Mouse (Mus musculus): ENCODE data around the gene Cox7a1.
A peak's percentile ranks its signal among the peaks of the same experiment; 100 is the strongest.
"Not testable (repeated sequence)": the region's sequence is repeated elsewhere in the genome, so short reads cannot be mapped to it uniquely, and the experiment has no call there.

Gene Cox7a1

GRCm38 (mm10) chr7:30193581-30194100 is 9.7 kb downstream of the Cox7a1 start:
- DNase-seq: peak; percentile 72

DNA sequence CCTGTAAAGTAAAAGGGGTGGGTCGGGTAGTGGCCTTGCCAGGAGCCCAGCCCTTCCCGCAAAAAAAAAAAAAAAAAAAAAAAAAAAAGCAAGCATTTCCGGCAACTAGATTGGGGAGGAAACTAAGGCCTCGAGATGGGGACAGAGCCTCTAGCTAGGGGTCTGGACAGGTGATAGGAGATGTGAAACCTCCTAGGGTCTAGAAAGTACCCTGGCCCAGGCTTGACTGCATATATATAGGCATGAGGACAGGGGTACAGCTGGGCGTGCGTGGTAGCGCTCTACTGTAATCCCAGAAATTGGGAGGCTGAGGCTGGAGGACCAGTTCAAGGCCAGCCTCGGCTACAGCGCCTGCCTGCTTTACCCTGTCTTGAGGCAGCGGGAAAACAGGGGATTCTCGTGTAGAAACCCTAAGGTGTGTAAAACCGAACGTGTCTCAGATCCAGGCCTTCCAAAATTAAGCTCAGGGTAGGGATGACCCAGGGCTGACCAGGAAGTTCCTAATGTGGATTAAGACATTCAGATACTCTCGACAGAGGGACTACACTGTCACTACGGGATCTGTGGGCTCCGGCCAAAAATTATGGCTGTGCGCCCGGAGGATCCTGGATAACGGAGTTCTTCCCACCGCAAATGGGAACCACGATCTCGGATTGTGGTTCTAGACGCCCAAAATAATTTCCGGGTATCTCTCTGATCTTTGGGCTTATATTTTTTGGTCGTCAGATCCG is 10.3 kb downstream of the Cox7a1 start:
- no peak for DNase-seq

- peak; percentile 97 for DNase-seq
These were observed 10.9 kb downstream of the Cox7a1 start for GRCm38 (mm10) chr7:30194884-30195283.

DNA sequence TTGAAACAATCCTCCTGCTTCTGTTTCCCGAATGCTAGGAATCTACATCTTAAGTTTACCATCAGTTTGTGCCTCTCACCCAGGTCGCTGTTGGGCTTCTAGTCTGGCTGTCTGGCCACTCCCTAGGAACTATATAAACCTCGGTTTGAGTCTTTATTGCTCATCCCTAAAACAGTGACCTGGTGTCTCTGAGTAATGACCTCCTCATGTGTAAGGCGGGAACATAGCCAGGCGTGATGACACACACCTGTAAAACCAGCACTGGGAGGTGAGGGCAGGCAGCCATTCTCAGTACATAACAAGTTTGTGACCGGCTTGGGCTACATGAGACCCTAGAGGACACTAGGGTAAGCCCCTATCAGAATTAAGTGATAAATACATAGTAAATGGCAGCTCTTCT is 11.5 kb downstream of the Cox7a1 start:
- DNase-seq: no peak

- DNase-seq: no peak
These were observed 12.2 kb downstream of the Cox7a1 start for GRCm38 (mm10) chr7:30196171-30196570.

DNA sequence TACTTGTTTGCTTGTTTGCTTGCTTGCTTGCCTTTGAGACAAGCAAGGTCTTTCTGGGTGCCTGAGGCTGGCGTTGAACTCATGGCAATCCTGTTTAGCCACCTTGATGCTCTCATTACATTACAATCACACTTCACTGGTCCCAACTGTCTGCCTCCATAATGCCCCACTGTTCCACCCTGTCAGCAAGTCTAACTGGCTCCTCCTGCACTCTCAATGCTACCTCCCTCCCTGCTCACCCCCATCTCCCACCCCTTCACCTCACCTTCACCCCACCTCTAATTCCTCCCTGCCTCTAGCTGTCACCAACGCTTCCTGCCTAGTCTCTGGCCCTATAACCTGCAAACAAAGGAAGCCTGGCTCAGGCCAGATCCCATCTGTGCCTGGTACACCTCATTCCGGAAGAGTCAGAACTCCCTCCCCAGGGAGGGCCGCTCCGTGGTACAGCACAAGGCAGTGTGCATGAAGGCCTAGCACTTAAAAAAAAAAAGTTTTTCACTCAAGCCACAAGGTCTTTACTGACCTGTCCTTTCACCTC is 13.7 kb downstream of the Cox7a1 start:
- DNase-seq: no peak

GRCm38 (mm10) chr7:30198481-30198971 is 14.6 kb downstream of the Cox7a1 start, which contains the start of gene Capns1:
Gene Capns1, minus strand, starts transcription at chr7:30198811.
- peak; percentile 55 for DNase-seq

DNA sequence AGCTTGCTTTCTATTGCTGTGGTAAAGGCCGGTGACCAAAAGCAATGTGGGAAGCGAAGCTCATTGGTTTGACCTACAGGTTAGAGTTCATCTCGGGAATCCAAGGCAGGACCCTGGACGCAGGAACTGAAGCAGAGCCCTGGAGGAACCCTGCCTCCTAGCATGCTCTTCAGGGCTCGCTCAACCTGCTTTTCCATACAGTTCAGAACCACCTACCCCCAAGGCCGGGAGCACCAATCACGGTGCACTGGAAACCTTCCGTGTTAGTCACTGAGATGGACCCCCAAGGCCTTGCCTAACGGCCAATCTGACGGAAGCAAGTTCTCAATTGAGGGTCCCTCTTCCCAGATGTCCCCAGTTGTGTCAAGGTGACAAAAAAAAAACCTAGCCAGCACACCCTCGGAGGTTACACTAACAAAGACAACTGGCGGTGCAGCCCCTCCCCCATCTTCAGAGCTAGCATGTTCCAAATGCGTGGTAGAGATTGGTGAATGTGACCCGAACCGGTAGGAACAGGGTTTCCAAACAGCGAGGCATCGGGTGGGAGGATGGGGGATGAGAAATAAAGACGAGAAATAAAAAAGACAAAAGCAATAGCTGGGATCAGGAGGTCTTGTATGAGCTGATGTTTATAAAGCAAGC is 15.7 kb downstream of the Cox7a1 start:
- no peak for DNase-seq

- no peak for DNase-seq
These were observed 16.3 kb downstream of the Cox7a1 start for GRCm38 (mm10) chr7:30200200-30200599.

- DNase-seq: not testable (repeated sequence)
These were observed 16.7 kb downstream of the Cox7a1 start for GRCm38 (mm10) chr7:30200661-30201060.

GRCm38 (mm10) chr7:30202895-30203690 is 19.1 kb downstream of the Cox7a1 start:
- no peak for DNase-seq

DNA sequence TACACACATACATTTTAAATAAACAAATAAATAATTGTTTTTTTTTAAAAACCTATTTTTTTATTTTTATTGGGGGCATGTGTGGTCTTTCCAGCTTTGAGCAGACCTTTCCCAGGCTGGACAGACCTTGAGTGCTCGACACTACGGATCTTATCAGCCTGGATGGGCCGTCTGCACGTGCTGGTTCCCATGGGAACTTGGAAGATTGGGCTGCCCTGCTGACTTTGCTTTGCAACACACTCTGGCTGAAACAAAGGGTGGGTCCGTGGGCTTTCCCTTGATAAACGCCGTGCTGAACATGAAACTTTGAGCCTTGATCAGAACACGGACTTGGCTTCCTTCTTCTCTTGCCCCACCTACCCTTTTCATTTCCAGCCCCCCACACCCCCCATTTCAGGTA is 20.4 kb downstream of the Cox7a1 start:
- DNase-seq: no peak

DNA sequence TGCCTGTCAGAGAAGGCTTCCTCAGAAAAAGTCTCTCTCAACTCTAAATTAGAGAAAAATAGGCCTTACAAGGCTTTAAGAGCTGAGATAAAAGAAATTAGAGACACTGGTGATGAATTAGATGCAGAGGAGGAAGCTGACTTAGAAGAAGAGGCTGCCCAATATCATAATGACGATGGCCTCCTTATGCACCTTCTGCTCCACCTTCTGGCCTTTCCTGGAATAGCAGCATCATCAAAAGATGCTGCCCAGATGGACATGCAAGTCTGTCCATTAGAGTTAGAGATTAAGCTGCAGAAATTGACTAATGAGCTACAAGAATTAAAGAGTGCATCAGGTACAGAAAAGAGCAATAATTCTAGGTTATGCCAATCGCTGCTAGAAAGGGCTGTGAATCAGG is 21.4 kb downstream of the Cox7a1 start:
- DNase-seq: no peak

GRCm38 (mm10) chr7:30206364-30206763 is 22.4 kb downstream of the Cox7a1 start:
- DNase-seq: not testable (repeated sequence)

DNA sequence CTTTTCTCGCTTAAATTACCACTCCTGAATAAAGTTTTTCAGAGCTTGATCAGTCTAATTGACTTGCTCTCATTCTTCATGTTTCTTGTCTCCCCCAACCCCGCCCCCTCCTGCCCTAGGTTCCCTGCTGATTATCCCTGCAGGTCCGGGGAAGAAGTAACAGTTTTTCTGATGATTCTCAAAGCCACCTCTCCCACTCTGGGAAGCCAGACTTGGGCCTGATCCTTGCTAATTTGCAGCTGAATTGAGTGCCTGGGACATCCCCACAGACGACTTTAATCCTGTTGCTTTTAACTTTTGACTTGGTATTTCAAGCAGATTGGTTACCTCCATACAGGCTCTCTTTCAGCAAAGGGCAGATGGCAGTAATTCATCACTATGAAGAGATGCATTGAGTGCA is 27.1 kb downstream of the Cox7a1 start:
- no peak for DNase-seq

GRCm38 (mm10) chr7:30213881-30214280 is 29.9 kb downstream of the Cox7a1 start:
- no peak for DNase-seq

DNA sequence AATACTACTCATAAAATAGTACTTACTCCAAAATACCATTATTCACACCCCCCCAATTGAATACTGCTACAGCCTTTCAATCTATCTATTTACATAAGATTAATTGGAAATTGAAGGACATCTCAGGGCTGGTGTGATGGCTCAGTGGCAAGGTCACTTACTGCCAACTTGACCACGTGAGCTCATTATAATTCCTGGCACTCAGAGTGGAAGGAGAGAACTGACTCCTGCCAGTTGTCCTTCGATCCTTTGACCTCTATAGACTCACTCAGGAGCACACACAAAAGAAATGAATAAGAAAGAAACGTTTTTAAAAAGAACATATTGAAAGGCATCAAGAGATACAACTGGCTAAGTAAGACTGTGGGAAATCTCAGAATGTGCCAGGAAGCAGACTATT is 31.9 kb downstream of the Cox7a1 start:
- DNase-seq: no peak

GRCm38 (mm10) chr7:30216723-30217151 is 32.8 kb downstream of the Cox7a1 start:
- DNase-seq: peak; percentile 83

- no peak for DNase-seq
These were observed 33.3 kb downstream of the Cox7a1 start for GRCm38 (mm10) chr7:30217277-30217676.

GRCm38 (mm10) chr7:30219293-30220007 is 35.5 kb downstream of the Cox7a1 start:
- DNase-seq: no peak

GRCm38 (mm10) chr7:30220008-30220356 is 36.0 kb downstream of the Cox7a1 start:
- DNase-seq: no peak

- no peak for DNase-seq
These were observed 37.5 kb downstream of the Cox7a1 start for GRCm38 (mm10) chr7:30221433-30221832.

Measured in right cerebral cortex, adult 18-20 months (tissue).